Mouse (Mus musculus): ENCODE data around the gene Bag1.
"Not testable (repeated sequence)": the region's sequence is repeated elsewhere in the genome, so short reads cannot be mapped to it uniquely, and the experiment has no call there.

Gene Bag1

DNA sequence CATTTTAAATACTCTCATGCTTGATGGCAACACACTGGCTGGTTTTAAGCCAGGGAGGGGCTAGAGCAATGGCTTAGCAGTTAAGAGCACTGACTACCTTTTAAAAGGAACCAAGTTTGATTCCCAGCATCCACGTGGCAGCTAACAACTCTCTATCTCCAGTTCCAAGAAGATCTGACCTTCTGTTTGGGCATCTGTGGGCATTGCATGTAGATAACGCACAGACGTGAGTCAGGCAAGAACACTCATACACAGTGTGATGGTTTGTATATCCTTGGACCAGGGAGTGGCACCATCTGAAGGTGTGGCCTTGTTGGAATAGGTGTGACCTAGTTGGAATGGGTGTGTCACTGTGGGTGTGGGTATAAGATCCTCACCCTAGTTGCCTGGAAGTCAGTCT, 13.7 kb downstream of the Bag1 start:
- not testable (repeated sequence) for DNase-seq (ENCODE audit: low spot score in 2 of 2)

- DNase-seq (ENCODE audit: low spot score in 2 of 2) = no peak
Observed at GRCm38 (mm10) chr4:40933694-40934093, 14.4 kb downstream of the Bag1 start.

DNA sequence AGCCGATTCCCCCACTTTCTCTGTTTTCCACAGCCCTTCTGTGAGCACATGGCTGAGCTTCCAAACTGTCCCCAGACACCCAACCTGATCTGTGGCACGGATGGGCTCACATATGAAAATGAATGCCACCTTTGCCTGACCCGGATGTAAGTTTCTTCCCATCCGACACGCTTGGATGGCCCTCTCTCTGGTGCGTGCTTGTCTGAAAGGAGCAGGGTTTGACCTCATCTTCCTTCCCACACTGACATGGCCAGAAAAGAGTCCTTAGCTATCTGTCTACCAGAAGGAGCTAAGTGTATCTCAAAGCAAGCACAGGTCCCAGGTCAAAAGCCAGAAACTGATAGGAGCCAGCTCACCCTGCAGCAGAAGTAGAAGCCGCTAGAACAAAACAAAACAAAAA, 19.0 kb downstream of the Bag1 start:
- no peak for DNase-seq (ENCODE audit: low spot score in 2 of 2)

DNA sequence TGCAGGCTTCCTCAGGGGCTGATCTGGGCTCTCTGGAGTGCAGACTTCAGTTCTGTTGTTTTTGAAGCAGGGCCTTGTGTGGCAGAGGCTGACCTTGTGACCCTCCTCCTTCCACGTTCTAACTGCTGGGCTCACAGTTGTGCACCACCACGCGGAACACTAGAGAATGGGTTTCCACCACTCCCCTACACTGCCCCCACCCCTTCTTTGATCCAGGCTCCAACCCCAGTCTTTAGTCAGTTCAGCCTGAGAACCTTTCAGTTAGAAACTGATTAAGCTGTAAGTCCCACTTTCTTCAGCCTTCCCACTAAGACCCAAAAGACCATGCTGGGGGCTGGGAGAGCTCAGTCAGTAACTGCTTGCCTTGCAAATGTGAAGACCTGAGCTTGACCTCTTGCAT, 22.5 kb downstream of the Bag1 start:
- DNase-seq (ENCODE audit: low spot score in 2 of 2) = no peak

DNA sequence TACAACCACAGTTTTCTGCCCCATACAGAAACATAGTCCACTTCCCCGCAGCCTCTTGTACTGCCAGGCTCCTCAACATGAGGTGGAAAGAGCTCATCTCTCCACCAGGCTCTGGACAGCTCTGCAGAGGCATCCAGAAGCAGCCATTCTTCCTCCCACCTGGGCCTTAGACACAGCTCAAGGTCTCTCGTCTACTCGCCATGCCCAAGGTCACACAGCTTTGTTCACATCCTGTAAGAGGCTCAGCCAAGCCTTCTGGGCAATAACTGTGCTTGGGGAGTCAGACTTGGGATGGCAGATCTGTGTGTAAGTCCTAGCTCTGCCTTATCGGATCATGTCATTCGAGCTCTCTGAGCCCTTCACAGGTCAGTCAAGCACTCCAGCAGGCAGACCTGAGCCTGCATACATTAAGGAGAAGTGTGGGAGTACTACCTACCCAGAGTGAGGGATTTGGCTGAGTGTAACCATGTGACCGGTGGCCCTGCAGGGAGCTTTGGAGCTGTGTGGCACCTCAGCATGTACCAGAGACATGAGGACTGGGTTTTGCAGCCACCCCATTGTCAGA, 24.9 kb downstream of the Bag1 start:
- no peak for DNase-seq (ENCODE audit: low spot score in 2 of 2)

- no peak for DNase-seq (ENCODE audit: low spot score in 2 of 2)
Observed at GRCm38 (mm10) chr4:40921288-40921687, 26.8 kb downstream of the Bag1 start.

DNA sequence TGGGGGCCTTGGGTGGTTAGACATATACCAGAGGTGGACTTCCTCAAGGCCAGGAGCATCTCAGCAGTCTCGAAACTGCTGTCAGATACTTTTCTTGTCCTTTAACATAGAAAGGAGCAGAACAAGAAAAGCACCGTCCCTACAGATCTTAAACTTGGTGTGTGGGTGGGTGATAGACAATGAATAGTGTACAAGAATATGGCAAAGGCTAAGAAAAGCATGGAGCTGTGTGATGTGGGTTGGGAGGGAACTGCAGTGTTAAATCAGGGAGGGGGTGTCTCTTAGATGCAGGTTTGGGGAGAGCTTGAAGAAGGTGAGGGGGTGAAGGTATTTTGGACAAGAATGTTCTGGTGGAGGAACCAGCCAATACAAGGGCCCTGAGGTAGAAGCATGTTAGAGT, 27.5 kb downstream of the Bag1 start:
- peak; percentile 14 to 30 for DNase-seq (ENCODE audit: low spot score in 2 of 2)

GRCm38 (mm10) chr4:40919785-40920184, 28.3 kb downstream of the Bag1 start, which contains the start of gene Spink4:
Gene Spink4 (plus strand): TSS chr4:40920052.
- no peak for DNase-seq (ENCODE audit: low spot score in 2 of 2)

- no peak for DNase-seq (ENCODE audit: low spot score in 2 of 2)
Observed at GRCm38 (mm10) chr4:40916592-40917155, 31.4 kb downstream of the Bag1 start.

DNA sequence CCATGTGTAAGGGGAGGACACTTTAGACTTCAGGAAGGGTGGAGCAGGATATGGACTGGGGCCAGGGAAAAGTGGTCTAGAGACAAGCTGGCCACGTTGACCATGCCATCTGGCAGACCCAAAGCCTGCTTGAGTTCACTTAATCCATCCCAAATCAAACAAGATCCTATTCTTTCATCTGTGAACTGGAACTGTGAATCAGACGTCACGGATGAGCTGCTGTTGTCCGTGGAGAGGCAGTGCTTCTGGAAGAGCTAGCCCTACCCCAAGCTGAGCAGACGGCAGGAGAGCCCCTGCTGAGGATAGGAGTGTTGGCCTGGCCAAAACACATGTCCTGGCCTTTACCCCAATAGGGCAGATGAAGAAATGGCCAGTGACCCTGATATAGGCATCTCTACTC, 32.1 kb downstream of the Bag1 start:
- DNase-seq (ENCODE audit: low spot score in 2 of 2) = no peak

DNA sequence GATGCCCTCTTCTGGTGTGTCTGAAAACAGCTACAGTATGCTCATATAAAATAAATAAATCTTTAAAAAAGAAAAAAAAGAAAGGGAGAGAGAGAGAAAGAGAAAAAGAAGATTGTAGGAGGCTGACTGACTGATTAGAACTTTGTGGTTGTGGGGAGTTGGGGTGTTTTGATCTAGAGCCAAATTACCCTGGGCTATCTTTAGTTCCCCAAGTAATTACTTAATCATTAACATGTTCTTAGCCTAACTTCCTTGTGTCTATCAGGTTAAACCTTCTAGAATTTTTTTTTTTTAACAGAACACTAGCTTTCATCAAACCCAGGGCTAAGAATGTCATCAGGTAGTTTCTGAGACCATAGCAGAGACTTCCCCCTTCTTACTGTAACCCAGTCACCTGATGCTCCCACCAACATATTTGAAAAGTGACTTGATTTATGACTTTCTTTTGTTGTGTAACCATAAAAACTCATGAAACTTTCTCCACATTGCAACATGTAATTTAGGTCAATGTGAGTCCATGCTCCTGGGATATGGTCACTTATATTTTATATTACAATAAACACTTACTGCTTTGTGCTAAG, 33.7 kb downstream of the Bag1 start:
- DNase-seq (ENCODE audit: low spot score in 2 of 2) = no peak

DNA sequence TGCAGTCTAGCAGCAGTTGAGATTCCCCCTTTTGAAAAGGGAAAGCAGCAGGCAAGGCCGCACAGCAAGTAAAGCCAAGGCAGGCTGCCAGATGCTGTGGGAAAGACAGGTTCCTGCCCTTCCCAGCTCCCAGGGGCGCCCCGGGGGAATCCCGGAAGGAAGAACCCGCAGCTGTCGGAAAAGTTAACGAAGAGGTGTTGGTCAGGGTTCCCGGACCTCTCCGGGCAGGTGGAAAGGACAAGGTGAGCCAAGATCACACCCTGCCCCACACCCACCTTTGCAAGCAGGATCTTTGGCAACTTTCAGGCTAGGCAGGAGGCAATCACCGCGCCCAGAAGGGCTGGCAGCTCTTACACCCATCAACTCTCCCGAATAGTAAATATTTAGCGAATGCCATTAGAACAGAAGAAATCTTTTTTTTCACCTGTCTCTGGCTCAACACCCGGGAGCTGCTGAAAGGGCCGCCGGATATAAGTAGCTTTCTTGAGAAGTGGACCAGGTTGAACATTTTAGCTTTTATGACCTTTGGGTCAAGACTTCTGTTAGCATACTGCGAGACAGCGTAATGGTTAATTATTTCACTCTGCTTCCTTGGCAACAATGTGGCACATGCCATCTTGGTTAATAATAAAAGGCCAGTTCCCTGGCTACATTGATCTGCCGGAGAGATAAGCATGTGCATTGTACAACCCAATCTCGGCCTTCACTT, 39.7 kb downstream of the Bag1 start:
- DNase-seq (ENCODE audit: low spot score in 2 of 2) = no peak

- DNase-seq (ENCODE audit: low spot score in 2 of 2) = no peak
Observed at GRCm38 (mm10) chr4:40906298-40906697, 41.8 kb downstream of the Bag1 start.

DNA sequence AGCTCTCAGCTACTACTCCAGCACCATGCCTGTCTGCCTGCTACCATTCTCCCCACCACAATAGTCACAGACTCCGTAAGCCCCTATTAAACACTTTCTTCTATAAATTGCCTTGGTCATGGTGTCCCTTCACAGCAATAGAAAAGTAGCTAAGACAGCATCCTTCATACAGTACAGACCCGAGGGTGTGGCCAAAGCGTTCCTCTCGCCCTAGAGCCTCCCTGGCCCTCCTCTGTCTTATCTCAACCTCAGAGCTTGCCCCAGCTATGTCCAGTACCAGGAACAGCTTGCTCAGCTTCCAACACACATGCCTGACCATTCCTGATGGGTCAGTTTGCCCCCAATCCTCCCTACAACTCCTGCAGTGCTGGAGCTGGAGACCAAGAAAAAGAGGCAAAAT, 47.5 kb downstream of the Bag1 start:
- DNase-seq (ENCODE audit: low spot score in 2 of 2) = no peak

DNA sequence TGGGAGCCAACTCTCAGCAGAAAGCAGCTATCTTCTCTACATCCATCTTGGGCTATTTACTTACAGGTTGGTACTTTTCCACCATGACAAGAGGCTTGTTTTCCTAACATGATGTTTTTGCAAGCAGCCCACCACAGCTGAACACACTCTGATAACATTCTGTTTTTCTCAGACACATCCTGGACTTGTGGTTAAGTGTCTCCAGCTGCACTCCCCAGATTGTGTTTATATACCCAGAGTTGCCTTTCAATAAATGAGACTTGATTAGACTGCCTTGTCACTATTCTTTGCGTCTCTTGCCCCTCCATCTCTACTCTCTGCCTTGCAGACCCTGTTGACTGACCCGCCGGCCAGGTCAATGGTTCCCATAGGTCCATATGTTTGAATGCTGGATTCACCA, 48.0 kb downstream of the Bag1 start:
- no peak for DNase-seq (ENCODE audit: low spot score in 2 of 2)

- no peak for DNase-seq (ENCODE audit: low spot score in 2 of 2)
Observed at GRCm38 (mm10) chr4:40899264-40899663, 48.8 kb downstream of the Bag1 start.

- DNase-seq (ENCODE audit: low spot score in 2 of 2) = no peak
Observed at GRCm38 (mm10) chr4:40898476-40899044, 49.5 kb downstream of the Bag1 start.

DNA sequence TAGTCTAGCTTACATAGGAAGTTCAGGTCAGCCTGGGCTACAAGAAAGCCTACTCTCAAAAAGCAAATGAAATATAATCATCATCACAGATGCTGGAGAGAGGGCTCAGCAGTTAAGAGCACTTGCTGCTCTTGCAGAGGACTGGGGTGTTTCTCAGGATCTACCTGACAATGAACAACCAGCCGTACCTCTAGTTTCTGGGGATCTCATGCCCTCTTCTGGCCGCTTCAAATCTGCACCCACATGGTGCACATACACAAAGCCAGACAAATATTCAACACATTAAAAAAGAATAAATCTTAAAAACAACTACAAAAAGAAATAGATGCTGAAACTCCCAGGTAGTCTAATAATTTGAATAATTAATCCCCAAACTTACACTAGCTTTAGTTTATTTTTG, 52.4 kb downstream of the Bag1 start:
- DNase-seq (ENCODE audit: low spot score in 2 of 2) = no peak

- DNase-seq (ENCODE audit: low spot score in 2 of 2) = no peak
Observed at GRCm38 (mm10) chr4:40895118-40895517, 53.0 kb downstream of the Bag1 start.

GRCm38 (mm10) chr4:40891206-40891605, 56.9 kb downstream of the Bag1 start:
- no peak for DNase-seq (ENCODE audit: low spot score in 2 of 2)

- DNase-seq (ENCODE audit: low spot score in 2 of 2) = no peak
Observed at GRCm38 (mm10) chr4:40889983-40890382, 58.1 kb downstream of the Bag1 start.

DNA sequence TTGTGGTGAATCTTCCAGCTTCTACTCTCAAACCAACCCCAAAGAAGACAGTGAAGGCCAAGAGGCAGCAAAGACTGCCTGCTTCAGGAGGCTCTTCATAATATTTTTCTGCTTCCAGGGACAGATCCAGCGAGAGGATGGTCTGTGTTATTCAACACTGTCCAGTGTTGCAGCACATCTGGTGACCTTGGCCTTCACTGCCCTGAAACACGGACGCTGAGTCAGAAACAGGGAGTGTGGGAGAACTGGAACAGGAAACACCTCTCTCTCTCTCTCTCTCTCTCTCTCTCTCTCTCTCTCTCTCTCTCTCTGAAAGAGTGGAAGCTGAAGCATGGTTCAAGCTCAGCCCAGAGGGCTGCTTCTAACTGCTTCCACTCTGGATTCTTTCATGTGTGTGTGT, 58.8 kb downstream of the Bag1 start:
- DNase-seq (ENCODE audit: low spot score in 2 of 2) = no peak

GRCm38 (mm10) chr4:40888839-40889238, 59.3 kb downstream of the Bag1 start:
- no peak for DNase-seq (ENCODE audit: low spot score in 2 of 2)
